Mouse (Mus musculus) megakaryocyte, embryonic 14.5 days (primary cell): ENCODE measurements around the gene Miga2. TPM values are rescaled to one million over a fixed set of nuclear protein-coding genes. Genes with fewer than 3 reads are reported as not detected.
"Not testable (repeated sequence)": the region's sequence is repeated elsewhere in the genome, so short reads cannot be mapped to it uniquely, and the experiment has no call there.

Source experiments
- H3K27me3 ChIP-seq: replicated peaks from 2 replicates; pipeline ENCODE3; 2012; ENCODE audit warnings: inconsistent platforms
- H3K36me3 ChIP-seq: replicated peaks from 2 replicates; pipeline ENCODE3; 2012; ENCODE audit warnings: low read length, inconsistent platforms, mixed read lengths
- H3K4me1 ChIP-seq: 2 replicates; pipeline ENCODE4 v1.6.1; 2012; ENCODE audit warnings: inconsistent platforms
- H3K4me3 ChIP-seq: replicated peaks from 2 replicates; pipeline ENCODE3; 2012; ENCODE audit warnings: moderate library complexity, mild to moderate bottlenecking, inconsistent platforms
- H3K9me3 ChIP-seq: 2 replicates; pipeline ENCODE4 v1.6.1; 2012; ENCODE audit warnings: inconsistent platforms
- FLI1 ChIP-seq: IDR thresholded peaks from 2 replicates; pipeline ENCODE4 v1.6.1; 2012; ENCODE audit warnings: low read length, inconsistent platforms, mixed read lengths
- GATA1 ChIP-seq: IDR thresholded peaks from 3 replicates; pipeline ENCODE4 v1.6.1; 2012; ENCODE audit warnings: mixed read lengths, low read length, inconsistent platforms, borderline replicate concordance
- polyA plus RNA-seq: library from polyadenylated mRNA; stranded (reverse); fragments of >175 nt; gene quantifications from 2 replicates; pipeline ENCODE4 v1.2.3, GENCODE M21; 2012; ENCODE audit warnings: low replicate concordance; ENCODE audit not compliant: insufficient read depth

Miga2 gene
- polyA plus RNA-seq, 1 experiment, result 15.0 TPM

GRCm38 (mm10) chr2:30407778-30408177, 43.7 kb downstream of the Miga2 start:
- peaks cover 98% of the 10 kb centered on the region for H3K36me3 ChIP-seq
- no peak for TF ChIP-seq GATA1
- TF ChIP-seq FLI1, result no peak
- H3K27me3 ChIP-seq, result no peaks in the 10 kb centered on the region
- H3K4me3 ChIP-seq, result peak overlapping the region; percentile 69
- H3K9me3 ChIP-seq, result no peaks in the 10 kb centered on the region
- H3K4me1 ChIP-seq, result peaks cover 73% of the 10 kb centered on the region

DNA sequence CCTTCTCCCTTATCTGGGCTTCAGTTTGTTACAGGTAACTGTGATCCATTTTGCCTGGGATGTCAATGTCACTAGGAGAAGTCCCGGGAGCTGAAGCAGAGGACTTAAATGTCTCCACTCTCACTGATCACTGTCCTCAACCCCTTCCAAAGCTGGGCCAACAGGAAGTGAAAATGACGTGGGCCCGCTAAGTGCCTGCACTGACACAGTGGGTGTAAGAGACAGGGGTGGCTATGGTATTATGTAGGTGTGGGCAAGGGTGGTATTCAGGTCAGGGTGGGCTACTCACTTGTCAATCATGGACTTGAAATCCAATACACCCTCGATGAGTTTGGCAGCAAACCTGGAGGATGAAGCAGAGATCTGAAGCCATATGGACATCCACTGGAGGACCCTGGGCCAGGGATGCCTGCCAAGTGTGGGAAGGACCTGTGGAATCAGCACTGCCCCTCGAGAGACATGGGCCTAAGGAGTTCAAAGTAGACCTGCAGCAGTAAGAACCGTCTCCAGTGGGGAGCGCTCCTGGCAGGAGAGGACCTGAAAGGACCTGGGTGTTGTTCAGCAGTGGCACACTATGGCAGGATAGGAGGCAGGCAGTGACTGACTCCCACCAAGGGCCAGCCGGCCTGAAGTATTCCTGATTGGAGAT, 44.5 kb downstream of the Miga2 start:
- Histone ChIP-seq H3K4me3 (peak overlapping the region; percentile 30), H3K4me1 (peaks cover 77% of the 10 kb centered on the region), H3K36me3 (peaks cover 98% of the 10 kb centered on the region), H3K9me3 (no peaks in the 10 kb centered on the region), H3K27me3 (no peaks in the 10 kb centered on the region)
- TF ChIP-seq GATA1 (no peak), FLI1 (no peak)

DNA sequence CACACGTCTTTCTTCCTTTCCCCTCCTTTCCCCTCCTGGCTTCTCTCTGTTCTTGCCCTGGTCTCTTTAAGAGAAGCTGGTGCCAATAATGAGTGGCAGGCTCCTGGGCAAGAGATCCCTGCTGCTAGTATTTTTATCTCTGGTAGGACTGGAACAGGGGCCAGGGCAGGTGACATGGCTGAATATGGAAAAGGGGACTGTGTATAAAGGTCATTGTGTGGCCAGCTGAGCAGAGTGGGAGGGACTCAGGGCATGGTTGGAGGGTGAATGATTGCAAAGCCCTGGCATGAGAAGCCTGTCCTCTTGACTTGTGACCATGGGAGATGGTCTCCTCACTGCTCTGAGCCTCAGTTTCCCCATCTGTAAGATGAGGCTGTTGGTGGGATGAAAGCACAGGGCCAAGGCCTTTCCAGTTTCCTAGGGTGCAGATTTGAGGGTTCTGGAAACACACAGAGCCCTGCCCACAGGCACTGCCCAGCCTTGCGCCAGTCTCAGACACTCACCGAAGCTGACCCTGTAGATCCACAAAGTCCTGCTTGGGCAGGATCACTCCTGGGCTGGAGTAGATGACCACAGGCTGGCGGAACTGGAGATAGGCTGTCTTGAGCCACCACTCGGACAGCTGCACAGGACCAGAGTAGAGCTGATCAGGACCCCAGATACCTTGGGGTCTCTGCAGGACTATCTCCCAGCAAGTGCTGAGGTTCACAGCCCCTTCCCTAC, 45.6 kb downstream of the Miga2 start:
- no peaks in the 10 kb centered on the region for H3K27me3 ChIP-seq
- TF ChIP-seq FLI1 (no peak), GATA1 (no peak)
- peaks cover 84% of the 10 kb centered on the region for H3K4me1 ChIP-seq
- peak overlapping the region; percentile 50 for H3K4me3 ChIP-seq
- H3K36me3 ChIP-seq, result peaks cover 95% of the 10 kb centered on the region
- no peaks in the 10 kb centered on the region for H3K9me3 ChIP-seq

- Histone ChIP-seq H3K4me1 (peaks cover 79% of the 10 kb centered on the region), H3K36me3 (peaks cover 62% of the 10 kb centered on the region), H3K4me3 (peak overlapping the region; percentile 83), H3K27me3 (no peaks in the 10 kb centered on the region), H3K9me3 (no peaks in the 10 kb centered on the region)
- TF ChIP-seq FLI1 (no peak), GATA1 (no peak)
Measured at GRCm38 (mm10) chr2:30413038-30413973, 49.3 kb downstream of the Miga2 start.

GRCm38 (mm10) chr2:30414101-30414500, 50.1 kb downstream of the Miga2 start:
- no peaks in the 10 kb centered on the region for H3K27me3 ChIP-seq
- H3K4me3 ChIP-seq, result peak overlapping the region; percentile 96
- peaks cover 57% of the 10 kb centered on the region for H3K36me3 ChIP-seq
- H3K4me1 ChIP-seq, result peaks cover 79% of the 10 kb centered on the region
- no peak for TF ChIP-seq GATA1
- no peak for TF ChIP-seq FLI1
- H3K9me3 ChIP-seq, result no peaks in the 10 kb centered on the region

GRCm38 (mm10) chr2:30414681-30415080, 50.6 kb downstream of the Miga2 start:
- Histone ChIP-seq H3K4me1 (peaks cover 77% of the 10 kb centered on the region), H3K36me3 (peaks cover 55% of the 10 kb centered on the region)

GRCm38 (mm10) chr2:30415157-30415935, 51.3 kb downstream of the Miga2 start, which contains the start of gene Crat:
Gene Crat, minus strand, starts transcription at chr2:30415813.
- peaks cover 74% of the 10 kb centered on the region for H3K4me1 ChIP-seq
- peak within 1 kb of the TSS; percentile 96 for H3K4me3 ChIP-seq
- H3K27me3 ChIP-seq, result no peaks in the 10 kb centered on the region
- TF ChIP-seq GATA1 (no peak), FLI1 (no peak)
- peaks cover 52% of the 10 kb centered on the region for H3K36me3 ChIP-seq
- H3K9me3 ChIP-seq, result no peaks in the 10 kb centered on the region

More at GRCm38 (mm10) chr2:30414681-30415080, 50.6 kb downstream of the Miga2 start:
- H3K9me3 ChIP-seq, result no peaks in the 10 kb centered on the region
- H3K27me3 ChIP-seq, result no peaks in the 10 kb centered on the region
- TF ChIP-seq FLI1 (no peak), GATA1 (no peak)
- H3K4me3 ChIP-seq, result peak overlapping the region; percentile 96

- H3K36me3 ChIP-seq, result peaks cover 51% of the 10 kb centered on the region
- peak within 1 kb of the TSS; percentile 96 for H3K4me3 ChIP-seq
- peaks cover 74% of the 10 kb centered on the region for H3K4me1 ChIP-seq
- no peaks in the 10 kb centered on the region for H3K9me3 ChIP-seq
- no peak for TF ChIP-seq FLI1
- TF ChIP-seq GATA1, result no peak
- no peaks in the 10 kb centered on the region for H3K27me3 ChIP-seq
Measured at GRCm38 (mm10) chr2:30415936-30416648, 52.1 kb downstream of the Miga2 start, which contains the start of gene Ptpa. Gene Ptpa, plus strand, starts transcription at chr2:30416039.

- H3K36me3 ChIP-seq, result peaks cover 52% of the 10 kb centered on the region
Measured at GRCm38 (mm10) chr2:30416649-30416965, 52.6 kb downstream of the Miga2 start.

DNA sequence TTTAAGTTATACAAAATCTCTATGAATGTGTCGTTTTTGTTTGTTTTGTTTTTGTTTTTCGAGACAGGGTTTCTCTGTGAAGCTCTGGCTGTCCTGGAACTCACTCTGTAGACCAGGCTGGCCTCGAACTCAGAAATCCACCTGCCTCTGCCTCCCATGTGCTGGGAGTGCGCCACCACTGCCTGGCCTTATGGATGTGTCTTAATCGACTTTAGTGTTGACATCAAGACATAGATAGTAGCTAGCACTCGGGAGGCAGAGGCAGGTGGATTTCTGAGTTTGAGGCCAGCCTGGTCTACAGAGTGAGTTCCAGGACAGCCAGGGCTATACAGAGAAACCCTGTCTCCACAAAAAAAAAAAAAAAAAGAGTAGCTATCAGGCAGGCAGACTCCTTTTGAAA, 53.1 kb downstream of the Miga2 start:
- Histone ChIP-seq H3K4me1 (peaks cover 73% of the 10 kb centered on the region), H3K36me3 (peaks cover 48% of the 10 kb centered on the region), H3K4me3 (peak overlapping the region; percentile 96)
- H3K9me3 ChIP-seq, H3K27me3 ChIP-seq: not testable (repeated sequence)

More at GRCm38 (mm10) chr2:30416649-30416965, 52.6 kb downstream of the Miga2 start:
- Histone ChIP-seq H3K27me3 (no peaks in the 10 kb centered on the region), H3K4me3 (peak overlapping the region; percentile 96), H3K4me1 (peaks cover 75% of the 10 kb centered on the region), H3K9me3 (no peaks in the 10 kb centered on the region)
- TF ChIP-seq FLI1 (no peak), GATA1 (no peak)
